In genomic region chr8:26443041-26443440, GRCm38 (mm10) we compare ENCODE assay signal across 8 mouse cellular contexts.
DNase-seq lines count a peak whose midpoint lies in the region; ATAC-seq and TF ChIP-seq lines count a peak whose summit lies in the region.

No protein-coding gene starts in this region.

- TF ChIP-seq EP300 in liver, postnatal 0 days (IDR thresholded peaks at IDR 0.05; ENCODE audit: low read depth) = no peak

- no peak overlapping the region for H3K9ac ChIP-seq in liver, postnatal 0 days (replicated peaks)

- H3K4me3 ChIP-seq in liver, postnatal 0 days (ENCODE audit: low read depth, low read length) = no peak overlapping the region

- H3K4me2 ChIP-seq in liver, postnatal 0 days (ENCODE audit: low read depth, low read length) = no peak overlapping the region

- H3K4me1 ChIP-seq in liver, postnatal 0 days (ENCODE audit: insufficient read depth) = no peaks in the 10 kb centered on the region

- no peaks in the 10 kb centered on the region for H3K27me3 ChIP-seq in liver, postnatal 0 days (ENCODE audit: insufficient read depth, low read length)

- no peaks in the 10 kb centered on the region for H3K36me3 ChIP-seq in liver, postnatal 0 days (replicated peaks; ENCODE audit: insufficient read depth, low read length)

- no peaks in the 10 kb centered on the region for H3K9me3 ChIP-seq in liver, postnatal 0 days (ENCODE audit: low read length)

- no peak overlapping the region for H3K27ac ChIP-seq in liver, postnatal 0 days (ENCODE audit: low read depth)

- DNase-seq in 416B (ENCODE audit: low read depth) = peak; percentile 52
- peak; percentile 78 for DNase-seq in ES-CJ7 (ENCODE audit: low read depth, low spot score)
- DNase-seq in frontal cortex, postnatal 36 days (ENCODE audit: low spot score in 2 of 2) = peak; percentile 75 to 76
- peak; percentile 78 to 85 for DNase-seq in kidney, postnatal 25 days
- DNase-seq in liver, postnatal 0 days = peak; percentile 78
- DNase-seq in right cerebral cortex, adult 18-20 months = peak; percentile 60
- DNase-seq in urinary bladder, postnatal 10 days (ENCODE audit: low spot score) = peak; percentile 32

- 40% methylated on average over 4 of the region's 4 CpGs for WGBS in liver, postnatal 0 days (ENCODE audit: insufficient replicate concordance)

- peak; percentile 78 for TF ChIP-seq CTCF in liver, postnatal 0 days (IDR thresholded peaks at IDR 0.05; ENCODE audit: low read depth)

- ATAC-seq in cerebellum, adult (ENCODE audit: insufficient number of reproducible peaks, low FRiP score, low TSS enrichment) = 0 out of 2 replicates have a peak, but pooled peaks have one; percentile 34
- no peak for ATAC-seq in liver, postnatal 0 days
